Mouse (Mus musculus) duodenum, adult 2 months (tissue): ENCODE measurements around the gene DXBay18. TPM values are rescaled to one million over a fixed set of nuclear protein-coding genes. Genes with fewer than 3 reads are reported as not detected.

Experiments used
- polyA plus RNA-seq: library from polyadenylated mRNA; depleted of rRNA; stranded (reverse); fragments of >200 nt; gene quantifications from 2 replicates; pipeline ENCODE4 v1.2.3, GENCODE M21; 2012; ENCODE audit warnings: low replicate concordance; rRNA removed

The DXBay18 gene
- not detected in 2 replicates for polyA plus RNA-seq

GRCm38 (mm10) chrX:73149350-73149749, at the start of gene DXBay18:
TSS of gene DXBay18 (minus strand) at chrX:73149450.

GRCm38 (mm10) chrX:73191934-73192333, 42.7 kb upstream of the DXBay18 start, which contains the start of gene Xlr3b:
TSS of gene Xlr3b (plus strand) at chrX:73192207.

GRCm38 (mm10) chrX:73176889-73177288, 27.6 kb upstream of the DXBay18 start, which contains the start of gene Spin2d:
TSS of gene Spin2d (minus strand) at chrX:73176989.

GRCm38 (mm10) chrX:73148496-73148895, 754 bp downstream of the DXBay18 start, which contains the start of gene Xlr5b:
TSS of gene Xlr5b (plus strand) at chrX:73148796.

GRCm38 (mm10) chrX:73116747-73117146, 32.5 kb downstream of the DXBay18 start, which contains the start of gene Gm14685:
TSS of gene Gm14685 (plus strand) at chrX:73117047.

GRCm38 (mm10) chrX:73096941-73097508, 52.2 kb downstream of the DXBay18 start, which contains the start of gene Xlr3a:
TSS of gene Xlr3a (minus strand) at chrX:73097095.

Other genes with a start within 250 kb of the DXBay18 start
- gene Cetn2, start 231.0 kb downstream of the DXBay18 start, polyA plus RNA-seq, result 0.38 and 0.92 TPM in 2 replicates
- 3.8 and 6.4 TPM in 2 replicates for gene Nsdhl, start 230.9 kb downstream of the DXBay18 start, polyA plus RNA-seq
- gene Zfp185, start 162.1 kb downstream of the DXBay18 start, polyA plus RNA-seq, result 0.20 TPM in 1 of 2 replicates, not detected in the other
- gene Pnma5, start 112.3 kb downstream of the DXBay18 start, polyA plus RNA-seq, result not detected in 2 replicates
- gene Pnma3, start 84.7 kb downstream of the DXBay18 start, polyA plus RNA-seq, result 0.02 and 0.06 TPM in 2 replicates
- gene Xlr4a, start 67.0 kb downstream of the DXBay18 start, polyA plus RNA-seq, result 0.15 TPM in 1 of 2 replicates, not detected in the other
- gene Xlr3a, start 52.4 kb downstream of the DXBay18 start, polyA plus RNA-seq, result 0.16 TPM in 1 of 2 replicates, not detected in the other
- gene Gm14685, start 32.4 kb downstream of the DXBay18 start, polyA plus RNA-seq, result 0.05 TPM in 1 of 2 replicates, not detected in the other
- gene Xlr5b, start 654 bp downstream of the DXBay18 start, polyA plus RNA-seq, result not detected in 2 replicates
- gene Spin2d, start 27.5 kb upstream of the DXBay18 start, polyA plus RNA-seq, result not detected in 2 replicates
- 0.11 TPM in 1 of 2 replicates, not detected in the other for gene Xlr3b, start 42.8 kb upstream of the DXBay18 start, polyA plus RNA-seq
- gene Xlr4b, start 64.9 kb upstream of the DXBay18 start, polyA plus RNA-seq, result not detected in 2 replicates
- 24.9 and 39.6 TPM in 2 replicates for gene F8a, start 78.8 kb upstream of the DXBay18 start, polyA plus RNA-seq
- not detected in 2 replicates for gene Xlr4c, start 93.7 kb upstream of the DXBay18 start, polyA plus RNA-seq
- gene Xlr3c, start 115.9 kb upstream of the DXBay18 start, polyA plus RNA-seq, result not detected in 2 replicates
- not detected in 2 replicates for gene Xlr5a, start 143.5 kb upstream of the DXBay18 start, polyA plus RNA-seq
- not detected in 2 replicates for gene Xlr5c, start 143.5 kb upstream of the DXBay18 start, polyA plus RNA-seq
- gene Gm45015, start 187.4 kb upstream of the DXBay18 start, polyA plus RNA-seq, result not detected in 2 replicates
- gene Zfp275, start 193.2 kb upstream of the DXBay18 start, polyA plus RNA-seq, result 0.88 and 2.4 TPM in 2 replicates
- gene Gm18336, start 249.3 kb upstream of the DXBay18 start, polyA plus RNA-seq, result not detected in 2 replicates